Mouse (Mus musculus): Measurements from ENCODE around the gene Cdk5rap2. TPM values are rescaled to one million over a fixed set of nuclear protein-coding genes. Genes with fewer than 3 reads are reported as not detected.

Cdk5rap2 gene
- total and polyA plus RNA-seq, 2 experiments from 2014 or later: 8.9 to 19.9 TPM

DNA sequence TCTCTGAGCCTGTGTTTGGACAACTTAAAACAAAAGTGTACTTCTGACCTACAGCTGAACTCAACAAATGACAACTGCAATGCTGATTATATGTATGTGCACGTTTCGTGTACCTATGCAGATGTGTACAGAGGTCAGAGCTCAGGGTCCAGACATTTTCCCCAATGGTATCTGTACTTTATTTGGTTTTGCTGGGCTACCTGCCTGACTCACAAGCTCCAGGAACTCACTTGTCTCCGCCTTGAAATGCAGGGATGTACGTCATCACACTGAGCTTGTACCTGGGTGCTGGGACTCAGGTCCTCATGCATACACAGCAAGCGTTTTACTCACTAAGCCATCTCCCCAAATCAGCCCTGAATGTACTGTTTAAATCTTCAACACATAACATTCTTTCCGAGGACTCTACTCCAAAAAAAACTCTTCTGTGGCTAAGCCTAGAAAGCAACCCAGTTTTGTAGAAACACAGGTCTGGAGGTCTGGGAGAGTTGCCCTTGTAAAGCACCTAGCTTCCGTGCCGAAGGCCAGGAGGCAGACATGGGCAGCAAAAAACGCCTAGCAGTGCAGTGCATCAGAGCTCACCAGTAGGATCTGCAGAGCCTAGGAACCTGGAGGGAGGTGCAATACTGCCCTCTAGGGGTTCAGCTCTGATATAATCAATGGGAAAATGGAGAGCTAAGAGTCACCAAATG, 54.4 kb downstream of the Cdk5rap2 start:
- H3K9ac ChIP-seq (replicated peaks; ENCODE audit: low read length): no peak overlapping the region
- peak; percentile 92 for ATAC-seq
- WGBS: 61% methylated on average over 9 of the region's 9 CpGs

DNA sequence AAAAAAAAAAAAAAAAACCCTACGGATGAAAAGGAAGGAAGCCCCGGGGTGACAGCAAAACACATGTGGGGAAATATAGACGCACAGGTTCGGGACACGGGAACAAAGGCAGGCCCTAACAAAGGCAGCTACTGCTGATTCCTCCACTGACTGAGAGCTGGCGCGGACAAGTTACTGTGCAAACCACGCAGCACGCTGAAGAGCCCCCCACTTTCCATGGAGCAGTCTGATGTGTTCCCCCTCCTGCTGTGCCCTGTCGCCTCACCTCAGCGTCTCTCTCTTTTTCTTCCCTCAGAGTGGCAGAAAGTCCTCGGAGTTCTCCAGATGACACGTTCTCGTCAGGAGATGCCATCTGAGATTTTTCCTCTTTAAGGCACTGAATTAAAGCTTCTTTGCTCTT, 55.8 kb downstream of the Cdk5rap2 start:
- no peak overlapping the region for H3K4me3 ChIP-seq (ENCODE audit: low read length)
- H3K9me3 ChIP-seq (ENCODE audit: low read length): no peaks in the 10 kb centered on the region
- 51% methylated on average over 14 of the region's 14 CpGs for WGBS
- no peak overlapping the region for H3K4me2 ChIP-seq (ENCODE audit: low read depth, low read length)
- H3K27ac ChIP-seq: no peak overlapping the region
- DNase-seq (ENCODE audit: low spot score) (no peak), ATAC-seq (no peak)
- no peak overlapping the region for H3K9ac ChIP-seq (replicated peaks; ENCODE audit: low read length)
- TF ChIP-seq CTCF (IDR thresholded peaks at IDR 0.05; ENCODE audit: low read depth): no peak
- peaks cover 14% of the 10 kb centered on the region; the same call in 1 of the 2 replicates for H3K36me3 ChIP-seq (ENCODE audit: insufficient read depth, low read length)
- no peaks in the 10 kb centered on the region for H3K4me1 ChIP-seq (ENCODE audit: insufficient read depth, low read length)
- no peaks in the 10 kb centered on the region for H3K27me3 ChIP-seq (ENCODE audit: insufficient read depth, low read length)

More for the DNA sequence above, 54.4 kb downstream of the Cdk5rap2 start:
- peak; percentile 90 for DNase-seq (ENCODE audit: low spot score)
- H3K27ac ChIP-seq: no peak overlapping the region
- no peaks in the 10 kb centered on the region for H3K27me3 ChIP-seq (ENCODE audit: insufficient read depth, low read length)
- H3K4me2 ChIP-seq (ENCODE audit: low read depth, low read length): no peak overlapping the region
- no peaks in the 10 kb centered on the region for H3K4me1 ChIP-seq (ENCODE audit: insufficient read depth, low read length)
- H3K9me3 ChIP-seq (ENCODE audit: low read length): no peaks in the 10 kb centered on the region
- no peak overlapping the region for H3K4me3 ChIP-seq (ENCODE audit: low read length)
- H3K36me3 ChIP-seq (ENCODE audit: insufficient read depth, low read length): peaks cover 14% of the 10 kb centered on the region; the same call in 1 of the 2 replicates
- TF ChIP-seq CTCF (IDR thresholded peaks at IDR 0.05; ENCODE audit: low read depth): peak; percentile 93

DNA sequence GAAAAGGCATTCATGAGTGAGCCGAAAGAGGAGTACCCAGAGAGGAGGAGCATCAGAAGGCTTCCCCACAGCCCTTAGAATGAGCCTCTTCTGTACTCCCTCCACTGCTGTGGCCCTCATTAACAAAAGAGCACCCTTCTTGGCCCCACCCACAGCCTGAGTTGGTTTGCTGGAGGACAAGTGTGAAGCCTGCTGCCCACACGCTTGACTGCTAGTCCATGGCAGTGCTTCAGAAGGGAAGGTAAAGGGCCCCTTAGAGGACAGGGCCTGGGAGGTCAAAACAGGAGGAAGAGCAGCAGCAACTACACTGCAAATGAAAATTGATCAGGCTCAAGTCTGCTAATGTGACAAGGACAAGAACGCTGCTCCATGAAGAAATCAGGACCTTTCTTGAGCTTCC, 56.6 kb downstream of the Cdk5rap2 start:
- H3K4me2 ChIP-seq (ENCODE audit: low read depth, low read length): no peak overlapping the region
- ATAC-seq (no peak), DNase-seq (ENCODE audit: low spot score) (no peak)
- 78% methylated on average over 3 of the region's 3 CpGs for WGBS
- H3K36me3 ChIP-seq (ENCODE audit: insufficient read depth, low read length): peaks cover 14% of the 10 kb centered on the region; the same call in 1 of the 2 replicates
- H3K9me3 ChIP-seq (ENCODE audit: low read length): no peaks in the 10 kb centered on the region
- TF ChIP-seq CTCF (IDR thresholded peaks at IDR 0.05; ENCODE audit: low read depth): no peak
- H3K27ac ChIP-seq: no peak overlapping the region
- no peak overlapping the region for H3K4me3 ChIP-seq (ENCODE audit: low read length)
- no peaks in the 10 kb centered on the region for H3K27me3 ChIP-seq (ENCODE audit: insufficient read depth, low read length)
- no peak overlapping the region for H3K9ac ChIP-seq (replicated peaks; ENCODE audit: low read length)
- H3K4me1 ChIP-seq (ENCODE audit: insufficient read depth, low read length): no peaks in the 10 kb centered on the region

DNA sequence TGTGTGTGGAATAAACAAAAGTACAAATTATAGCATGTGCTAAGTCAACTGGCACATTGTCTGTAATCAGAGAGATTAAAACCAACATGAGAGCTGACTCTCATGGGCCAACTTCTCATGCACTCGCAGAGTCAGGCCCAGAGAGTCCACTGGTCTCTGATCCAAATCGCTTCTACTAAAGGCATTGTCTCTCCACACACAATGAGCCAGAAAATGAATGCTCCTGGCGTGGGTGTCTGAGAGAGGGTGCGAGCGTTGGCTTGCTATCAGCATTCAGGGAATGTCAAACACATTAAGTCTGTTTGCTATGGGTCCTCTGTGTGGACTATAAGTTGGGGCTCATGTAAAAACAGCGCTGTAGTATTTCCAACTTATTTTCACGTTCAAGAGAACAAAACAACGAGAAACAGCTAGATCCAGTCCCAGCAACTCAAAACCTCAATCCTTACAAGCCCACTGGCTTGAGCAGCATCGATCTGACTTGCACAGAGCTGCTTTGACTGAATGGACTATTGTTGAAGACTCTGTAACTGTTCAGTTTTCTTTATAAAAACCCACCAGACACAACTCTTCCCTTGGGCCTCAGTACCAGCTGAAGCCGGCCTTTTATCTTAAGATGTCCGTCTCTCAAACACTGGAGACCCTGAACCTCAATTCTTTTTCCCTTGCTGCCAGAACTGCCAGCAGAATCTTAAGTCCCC, 74.6 kb downstream of the Cdk5rap2 start:
- ATAC-seq: 0 out of 2 replicates have a peak, but pooled peaks have one; percentile 21

DNA sequence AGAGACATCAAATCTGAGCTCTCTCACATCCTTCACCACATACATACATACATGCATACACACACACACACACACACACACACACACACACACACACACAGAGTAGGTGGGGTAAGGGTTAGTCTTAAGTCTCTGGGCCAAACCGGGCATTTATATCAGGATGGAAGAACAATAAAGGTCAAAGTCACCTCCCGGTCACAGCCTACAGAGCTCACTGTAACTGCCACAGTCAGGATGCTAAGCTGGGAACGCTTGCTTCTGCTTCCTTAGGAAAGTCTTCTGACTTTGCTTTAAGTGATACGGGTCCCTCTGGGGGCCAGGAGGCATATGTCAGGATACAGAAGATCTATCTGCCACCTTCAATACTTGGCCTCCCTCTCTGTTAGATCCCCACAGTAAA, 75.2 kb downstream of the Cdk5rap2 start:
- WGBS: 67% methylated on average over 4 of the region's 4 CpGs
- H3K36me3 ChIP-seq (ENCODE audit: insufficient read depth, low read length): no peaks in the 10 kb centered on the region
- DNase-seq (ENCODE audit: low spot score) (no peak), ATAC-seq (peak; percentile 24; the same call in 1 of the 2 replicates)
- H3K27ac ChIP-seq: peak overlapping the region; percentile 17; the same call in 1 of the 2 replicates
- H3K9me3 ChIP-seq (ENCODE audit: low read length): no peaks in the 10 kb centered on the region
- H3K27me3 ChIP-seq (ENCODE audit: insufficient read depth, low read length): no peaks in the 10 kb centered on the region
- TF ChIP-seq CTCF (IDR thresholded peaks at IDR 0.05; ENCODE audit: low read depth): no peak
- no peak overlapping the region for H3K9ac ChIP-seq (replicated peaks; ENCODE audit: low read length)
- no peak overlapping the region for H3K4me2 ChIP-seq (ENCODE audit: low read depth, low read length)
- no peak overlapping the region for H3K4me3 ChIP-seq (ENCODE audit: low read length)
- no peaks in the 10 kb centered on the region; the same call in 1 of the 2 replicates for H3K4me1 ChIP-seq (ENCODE audit: insufficient read depth, low read length)

More for the DNA sequence above, 74.6 kb downstream of the Cdk5rap2 start:
- no peaks in the 10 kb centered on the region for H3K27me3 ChIP-seq (ENCODE audit: insufficient read depth, low read length)
- DNase-seq (ENCODE audit: low spot score): peak; percentile 24
- no peaks in the 10 kb centered on the region; the same call in 1 of the 2 replicates for H3K4me1 ChIP-seq (ENCODE audit: insufficient read depth, low read length)
- no peaks in the 10 kb centered on the region for H3K36me3 ChIP-seq (ENCODE audit: insufficient read depth, low read length)
- H3K9me3 ChIP-seq (ENCODE audit: low read length): no peaks in the 10 kb centered on the region
- no peak overlapping the region for H3K9ac ChIP-seq (replicated peaks; ENCODE audit: low read length)
- no peak overlapping the region for H3K4me2 ChIP-seq (ENCODE audit: low read depth, low read length)
- H3K4me3 ChIP-seq (ENCODE audit: low read length): no peak overlapping the region
- no peak for TF ChIP-seq CTCF (IDR thresholded peaks at IDR 0.05; ENCODE audit: low read depth)
- 53% methylated on average over 11 of the region's 11 CpGs for WGBS
- H3K27ac ChIP-seq: peak overlapping the region; percentile 17; the same call in 1 of the 2 replicates

DNA sequence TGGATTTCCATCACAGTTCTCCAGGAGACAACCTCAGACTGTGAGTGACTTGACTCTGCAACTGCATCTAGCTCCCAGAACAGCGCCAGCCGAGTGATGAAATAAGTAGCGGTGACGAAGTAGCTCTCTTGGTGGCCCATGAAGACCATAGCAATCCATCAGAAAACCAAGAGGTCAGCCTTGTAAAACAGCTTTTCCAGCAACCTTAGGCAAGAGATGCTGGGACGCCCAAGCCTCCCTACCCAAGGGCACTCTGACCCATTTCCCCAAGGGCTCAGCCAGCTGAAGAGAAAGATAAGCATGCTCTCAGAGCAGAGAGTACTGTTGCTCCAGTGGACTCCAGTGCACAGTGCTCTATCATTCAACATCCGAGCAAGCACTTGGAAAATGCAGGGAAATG, 77.3 kb downstream of the Cdk5rap2 start:
- Histone ChIP-seq H3K9ac (replicated peaks; ENCODE audit: low read length) (no peak overlapping the region), H3K27ac (no peak overlapping the region), H3K4me2 (ENCODE audit: low read depth, low read length) (no peak overlapping the region), H3K36me3 (ENCODE audit: insufficient read depth, low read length) (no peaks in the 10 kb centered on the region), H3K9me3 (ENCODE audit: low read length) (no peaks in the 10 kb centered on the region), H3K4me1 (ENCODE audit: insufficient read depth, low read length) (no peaks in the 10 kb centered on the region; the same call in 1 of the 2 replicates), H3K27me3 (ENCODE audit: insufficient read depth, low read length) (no peaks in the 10 kb centered on the region), H3K4me3 (ENCODE audit: low read length) (no peak overlapping the region)
- 84% methylated on average over 6 of the region's 6 CpGs for WGBS
- no peak for DNase-seq (ENCODE audit: low spot score)
- no peak for TF ChIP-seq CTCF (IDR thresholded peaks at IDR 0.05; ENCODE audit: low read depth)
- ATAC-seq: no peak
